Mouse (Mus musculus) limb, embryonic 11.5 days (tissue): Measurements from ENCODE around the gene Ccdc63. TPM values are rescaled to one million over a fixed set of nuclear protein-coding genes. Genes with fewer than 3 reads are reported as not detected.
A peak's percentile ranks its signal among the peaks of the same experiment; 100 is the strongest.

Source experiments
- ATAC-seq: fragments of 200-750 bp; cut with Nextera tagmentation; 2 replicates; pipeline ENCODE4 v1.8.0; 2017; ENCODE audit warnings: low read depth; ENCODE audit not compliant: insufficient number of reproducible peaks, low FRiP score, low TSS enrichment
- DNase-seq: peaks from one replicate; pipeline ENCODE4 v3.0.0-alpha.2; 2015; ENCODE audit warnings: low spot score
- H3K27ac ChIP-seq: fragments of 300-500 bp; sonication (generic); replicated peaks from 2 replicates; pipeline ENCODE4 v1.5.1; 2014; ENCODE audit warnings: low read depth, mild to moderate bottlenecking, low read length
- H3K27me3 ChIP-seq: fragments of 300-500 bp; sonication (generic); 2 replicates; pipeline ENCODE4 v1.6.1; 2014; ENCODE audit warnings: mild to moderate bottlenecking, low read length, mixed read lengths; ENCODE audit not compliant: control insufficient read depth, insufficient read depth
- H3K36me3 ChIP-seq: fragments of 300-500 bp; sonication (generic); 2 replicates; pipeline ENCODE4 v1.6.1; 2014; ENCODE audit warnings: mild to moderate bottlenecking, low read length, moderate library complexity, mixed read lengths; ENCODE audit not compliant: control insufficient read depth, insufficient read depth
- H3K4me1 ChIP-seq: fragments of 300-500 bp; sonication (generic); 2 replicates; pipeline ENCODE4 v1.6.1; 2014; ENCODE audit warnings: low read length, mixed read lengths; ENCODE audit not compliant: control insufficient read depth, insufficient read depth
- H3K4me2 ChIP-seq: fragments of 300-500 bp; sonication (generic); 2 replicates; pipeline ENCODE4 v1.6.1; 2014; ENCODE audit warnings: low read depth, mild to moderate bottlenecking, moderate library complexity; ENCODE audit not compliant: severe bottlenecking
- H3K4me3 ChIP-seq: fragments of 300-500 bp; sonication (generic); 2 replicates; pipeline ENCODE4 v1.5.1; 2014; ENCODE audit warnings: low read depth, low read length
- H3K9ac ChIP-seq: fragments of 300-500 bp; sonication (generic); 2 replicates; pipeline ENCODE4 v1.6.1; 2014; ENCODE audit warnings: mild to moderate bottlenecking, low read length
- H3K9me3 ChIP-seq: fragments of 300-500 bp; sonication (generic); 2 replicates; pipeline ENCODE4 v1.6.1; 2016; ENCODE audit warnings: low read length; ENCODE audit not compliant: control insufficient read depth
- WGBS: fragments of 180-500 bp; shearing (Covaris S2); extraction: QIAGEN DNeasy Blood & Tissue Kit; methylation state at CpG from one replicate; pipeline ENCODE4 v1.1.7; 2014; 5-methylcytosine and 5-hydroxymethylcytosine counted together
- polyA plus RNA-seq: library from polyadenylated mRNA; unstranded; fragments of >200 nt; fragmentation: Nextera tagmentation; extraction: Ambion mirVana; gene quantifications from 2 replicates; pipeline ENCODE4 v1.2.1, GENCODE M21; 2014

Gene Ccdc63
- polyA plus RNA-seq, 1 experiment from 2014 or later: not detected

DNA sequence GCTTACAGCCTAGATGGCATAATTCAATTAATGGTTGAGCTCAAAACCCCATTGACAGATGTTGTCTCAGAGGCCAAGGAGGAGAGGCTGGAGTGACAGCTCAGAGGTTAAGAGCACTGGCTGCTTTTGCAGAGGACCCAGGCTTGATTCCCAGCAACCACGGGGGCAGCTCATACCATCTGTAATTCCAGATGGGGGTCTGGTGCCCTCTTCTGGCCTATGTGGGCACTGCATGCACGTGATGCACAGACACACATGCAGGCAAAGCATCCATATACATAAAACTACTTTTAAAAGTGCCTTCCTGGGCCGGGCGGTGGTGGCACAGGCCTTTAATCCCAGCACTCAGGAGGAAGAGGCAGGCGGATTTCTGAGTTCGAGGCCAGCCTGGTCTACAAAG, 24.4 kb downstream of the Ccdc63 start:
- H3K27me3 ChIP-seq: no peaks in the 10 kb centered on the region
- no peaks in the 10 kb centered on the region for H3K9me3 ChIP-seq
- H3K27ac ChIP-seq: no peak overlapping the region
- no peaks in the 10 kb centered on the region for H3K36me3 ChIP-seq
- 80% methylated on average over 6 of the region's 6 CpGs for WGBS
- no peak overlapping the region for H3K4me3 ChIP-seq
- no peak for DNase-seq
- no peaks in the 10 kb centered on the region for H3K4me1 ChIP-seq
- no peak overlapping the region for H3K9ac ChIP-seq
- no peak overlapping the region for H3K4me2 ChIP-seq
- no peak; the same call in 1 of the 2 replicates for ATAC-seq

- H3K9ac ChIP-seq: no peak overlapping the region
- no peaks in the 10 kb centered on the region for H3K9me3 ChIP-seq
- DNase-seq: no peak
- H3K27ac ChIP-seq: no peak overlapping the region
- no peaks in the 10 kb centered on the region for H3K36me3 ChIP-seq
- WGBS: 96% methylated on average over 9 of the region's 9 CpGs
- no peaks in the 10 kb centered on the region for H3K4me1 ChIP-seq
- ATAC-seq: no peak
- no peak overlapping the region for H3K4me2 ChIP-seq
- H3K27me3 ChIP-seq: no peaks in the 10 kb centered on the region
- H3K4me3 ChIP-seq: no peak overlapping the region
Observed at GRCm38 (mm10) chr5:122115266-122115763, 25.3 kb downstream of the Ccdc63 start.

DNA sequence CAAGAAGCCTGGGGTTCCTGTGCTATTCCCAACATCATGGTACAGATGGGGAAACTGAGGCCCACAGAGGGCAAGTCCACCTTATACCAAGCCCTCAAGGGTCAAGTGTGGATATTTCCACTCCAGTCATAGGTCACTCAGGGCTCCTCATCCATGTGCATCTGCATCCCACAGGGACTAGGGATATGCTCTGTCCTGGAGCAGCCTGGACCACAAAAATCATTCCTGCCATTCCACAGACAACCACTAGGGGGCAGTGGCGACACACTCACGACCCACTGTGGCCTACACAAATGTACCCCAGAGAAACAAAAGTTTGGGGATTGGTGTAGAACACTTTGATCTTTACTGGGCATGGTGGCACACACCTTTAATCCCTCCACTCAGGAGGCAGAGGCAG, 26.4 kb downstream of the Ccdc63 start:
- no peak overlapping the region for H3K9ac ChIP-seq
- no peak overlapping the region for H3K27ac ChIP-seq
- no peak overlapping the region for H3K4me3 ChIP-seq
- H3K36me3 ChIP-seq: no peaks in the 10 kb centered on the region
- no peaks in the 10 kb centered on the region for H3K9me3 ChIP-seq
- DNase-seq (peak; percentile 81), ATAC-seq (no peak)
- WGBS: 5% methylated on average over 2 of the region's 2 CpGs
- no peak overlapping the region for H3K4me2 ChIP-seq
- 0 out of 2 replicates have a peak, but pooled peaks cover 2% of the 10 kb centered on the region for H3K4me1 ChIP-seq
- H3K27me3 ChIP-seq: no peaks in the 10 kb centered on the region

GRCm38 (mm10) chr5:122113450-122113849, 27.2 kb downstream of the Ccdc63 start:
- ATAC-seq (no peak), DNase-seq (no peak)
- Histone ChIP-seq H3K4me2 (no peak overlapping the region), H3K36me3 (no peaks in the 10 kb centered on the region), H3K4me1 (0 out of 2 replicates have a peak, but pooled peaks cover 2% of the 10 kb centered on the region), H3K27ac (no peak overlapping the region), H3K9me3 (no peaks in the 10 kb centered on the region), H3K4me3 (no peak overlapping the region), H3K27me3 (no peaks in the 10 kb centered on the region), H3K9ac (no peak overlapping the region)
- 83% methylated on average over 7 of the region's 7 CpGs for WGBS

DNA sequence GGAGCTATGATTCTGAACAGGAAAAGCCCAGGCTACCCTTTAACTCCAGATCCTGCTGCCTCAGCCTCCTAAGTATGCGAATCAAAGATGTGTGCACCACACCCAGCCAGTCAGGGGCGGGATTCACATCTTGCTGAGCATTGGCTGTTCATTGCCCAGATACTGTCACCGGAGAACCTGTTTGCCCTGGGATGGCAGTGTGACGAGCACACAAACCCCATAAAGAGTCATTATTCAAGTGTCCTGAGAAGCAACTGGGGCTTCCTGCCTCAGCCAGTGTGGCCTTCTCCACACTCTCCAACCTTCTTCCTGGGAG, 28.7 kb downstream of the Ccdc63 start:
- H3K4me3 ChIP-seq: no peak overlapping the region
- WGBS: 50% methylated on average over 4 of the region's 4 CpGs
- no peaks in the 10 kb centered on the region for H3K36me3 ChIP-seq
- H3K27ac ChIP-seq: no peak overlapping the region
- H3K4me2 ChIP-seq: no peak overlapping the region
- H3K9ac ChIP-seq: no peak overlapping the region
- ATAC-seq: no peak
- H3K4me1 ChIP-seq: 0 out of 2 replicates have a peak, but pooled peaks cover 2% of the 10 kb centered on the region
- H3K27me3 ChIP-seq: no peaks in the 10 kb centered on the region
- DNase-seq: no peak
- H3K9me3 ChIP-seq: no peaks in the 10 kb centered on the region

DNA sequence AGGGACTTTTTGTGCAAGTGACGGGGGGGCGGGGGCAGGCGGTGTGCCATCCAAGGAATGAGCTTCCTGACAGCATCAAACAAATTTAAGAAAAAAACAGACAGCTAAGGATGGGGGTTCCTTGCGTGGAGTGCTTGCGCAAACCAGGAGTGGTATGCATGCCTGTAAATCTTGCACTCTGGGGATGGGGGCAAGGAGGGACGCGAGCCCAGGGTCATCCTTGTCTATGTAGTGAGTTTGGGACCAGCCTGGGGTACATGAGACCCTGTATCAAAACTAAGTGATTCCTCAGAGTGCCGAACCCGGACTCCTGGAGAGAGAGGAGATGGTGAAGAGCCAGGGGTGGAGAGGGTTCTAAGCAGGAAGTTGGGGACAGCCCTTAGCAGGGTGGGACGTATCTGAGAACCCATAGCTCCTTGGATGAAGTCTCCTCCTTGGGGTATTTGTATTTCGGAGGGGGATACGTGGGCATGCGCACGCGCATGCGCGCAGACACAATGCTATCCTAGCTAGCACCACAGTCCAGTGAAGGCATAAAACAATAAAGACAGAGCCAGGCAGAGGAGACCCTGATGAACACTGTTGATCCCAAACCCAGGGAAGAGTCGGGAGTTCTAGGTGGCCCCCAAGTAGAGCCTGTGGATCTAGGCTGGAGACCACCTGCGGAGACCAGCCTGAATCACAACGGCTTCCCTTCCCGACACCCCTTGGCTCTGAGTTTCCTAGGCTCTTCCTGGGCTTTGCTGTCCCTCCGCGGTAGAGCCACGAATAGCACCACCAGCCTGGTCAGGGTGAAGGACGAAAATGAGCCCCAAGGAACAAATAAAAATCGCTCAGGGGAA, 29.3 kb downstream of the Ccdc63 start:
- WGBS: 65% methylated on average over 26 of the region's 26 CpGs
- no peak for ATAC-seq
- no peaks in the 10 kb centered on the region for H3K36me3 ChIP-seq
- DNase-seq: no peak
- H3K4me1 ChIP-seq: 0 out of 2 replicates have a peak, but pooled peaks cover 2% of the 10 kb centered on the region
- no peak overlapping the region for H3K4me3 ChIP-seq
- no peak overlapping the region for H3K4me2 ChIP-seq
- no peak overlapping the region for H3K27ac ChIP-seq
- H3K9ac ChIP-seq: no peak overlapping the region
- no peaks in the 10 kb centered on the region for H3K27me3 ChIP-seq
- H3K9me3 ChIP-seq: no peaks in the 10 kb centered on the region

DNA sequence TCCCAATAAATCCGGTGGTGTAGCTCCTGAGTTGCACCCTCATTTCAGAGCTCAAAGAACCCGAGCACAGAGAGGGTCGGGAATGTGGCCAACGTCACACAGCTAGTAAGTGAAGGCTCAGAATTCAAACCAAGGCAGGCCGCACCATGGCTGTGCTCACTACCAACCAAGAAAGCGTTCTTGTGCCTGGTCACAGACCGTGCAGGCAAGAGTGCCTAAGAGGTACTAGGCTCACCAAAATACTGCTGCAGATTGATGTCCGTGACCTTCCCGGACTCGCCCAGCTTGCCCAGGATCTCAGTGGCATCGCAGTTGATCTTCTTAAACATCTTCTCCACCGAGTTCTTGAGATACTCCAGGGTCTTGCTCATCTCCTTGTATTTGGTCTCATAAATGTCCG, 30.0 kb downstream of the Ccdc63 start:
- ATAC-seq (no peak), DNase-seq (no peak)
- Histone ChIP-seq H3K27ac (no peak overlapping the region), H3K4me1 (0 out of 2 replicates have a peak, but pooled peaks cover 2% of the 10 kb centered on the region), H3K4me3 (no peak overlapping the region), H3K27me3 (no peaks in the 10 kb centered on the region), H3K9me3 (no peaks in the 10 kb centered on the region), H3K4me2 (no peak overlapping the region), H3K36me3 (no peaks in the 10 kb centered on the region), H3K9ac (no peak overlapping the region)
- WGBS: 94% methylated on average over 13 of the region's 13 CpGs

- Histone ChIP-seq H3K4me3 (no peak overlapping the region), H3K27me3 (no peaks in the 10 kb centered on the region), H3K36me3 (no peaks in the 10 kb centered on the region), H3K4me2 (no peak overlapping the region), H3K27ac (no peak overlapping the region), H3K4me1 (0 out of 2 replicates have a peak, but pooled peaks cover 2% of the 10 kb centered on the region), H3K9ac (no peak overlapping the region), H3K9me3 (no peaks in the 10 kb centered on the region)
- 48% methylated on average over 16 of the region's 16 CpGs for WGBS
- ATAC-seq: no peak
- DNase-seq: no peak
Observed at GRCm38 (mm10) chr5:122109325-122110060, 31.1 kb downstream of the Ccdc63 start.
